Comparison of ENCODE assay signal across 21 mouse cellular contexts in genomic region chr11:77958268-77958667, GRCm38 (mm10). TPM values are rescaled to one million over a fixed set of nuclear protein-coding genes. Genes with fewer than 3 reads are reported as not detected.
DNase-seq lines count a peak whose midpoint lies in the region; ATAC-seq and TF ChIP-seq lines count a peak whose summit lies in the region.
"Had no signal": no experiment of that assay in that cellular context is flagged by ENCODE, and none has a peak within 500 bp of the region (broad histone marks: within the 10 kb centered on the region; RNA-seq: fewer than 3 reads in every experiment).

No protein-coding gene starts in this region.

- peaks cover 25% of the 10 kb centered on the region for H3K36me3 ChIP-seq in forebrain, embryonic 15.5 days
- H3K36me3 ChIP-seq in forebrain, embryonic 12.5 days (replicated peaks), result peaks cover 10% of the 10 kb centered on the region; the same call in 1 of the 2 replicates
- H3K36me3 ChIP-seq: heart, embryonic 10.5 days; kidney, embryonic 15.5 days; limb, embryonic 13.5 days; liver, embryonic 12.5 days; midbrain, embryonic 10.5 days had no signal

- H3K27me3 ChIP-seq in forebrain, embryonic 15.5 days, result no peaks in the 10 kb centered on the region
- H3K27me3 ChIP-seq in forebrain, embryonic 12.5 days, result peaks cover 83% of the 10 kb centered on the region

- DNase-seq in cerebellum, postnatal 10 days, result peak; percentile 93 to 96
- no peak for DNase-seq in cerebellum, adult 11-12 months
- DNase-seq in left cerebral cortex, postnatal 4 days, result peak; percentile 95
- DNase-seq in left cerebral cortex, adult 2 months (ENCODE audit: extremely low spot score in 1 of 2, low spot score in 2 of 2), result no peak
- DNase-seq in brain, embryonic 14.5 days (ENCODE audit: low read depth), result peak; percentile 72
- no peak for DNase-seq in kidney, adult 8-10 months
- DNase-seq: adrenal gland, postnatal 36 days; kidney, postnatal 36 days; layer of hippocampus, postnatal 36 days; lung, adult 18-20 months; lung, postnatal 10 days had no signal

- no peak for TF ChIP-seq POLR2A in brain, embryonic 14.5 days (IDR thresholded peaks at IDR 0.05; ENCODE audit: borderline replicate concordance, extremely low read depth, insufficient read depth, insufficient read length, poor library complexity, severe bottlenecking)

- H3K4me3 ChIP-seq in forebrain, embryonic 15.5 days, result no peak overlapping the region
- no peak overlapping the region for H3K4me3 ChIP-seq in forebrain, embryonic 12.5 days (replicated peaks)
- H3K4me3 ChIP-seq in left cerebral cortex, adult 2 months, result no peak overlapping the region
- H3K4me3 ChIP-seq: heart, embryonic 10.5 days; kidney, embryonic 15.5 days; limb, embryonic 13.5 days; liver, embryonic 12.5 days; midbrain, embryonic 10.5 days had no signal

- no peaks in the 10 kb centered on the region for H3K9me3 ChIP-seq in forebrain, embryonic 15.5 days
- no peaks in the 10 kb centered on the region for H3K9me3 ChIP-seq in forebrain, embryonic 12.5 days
- H3K9me3 ChIP-seq: heart, embryonic 10.5 days; kidney, embryonic 15.5 days; limb, embryonic 13.5 days; liver, embryonic 12.5 days; midbrain, embryonic 10.5 days had no signal

- peaks cover 69% of the 10 kb centered on the region for H3K4me1 ChIP-seq in forebrain, embryonic 15.5 days
- peaks cover 36% of the 10 kb centered on the region for H3K4me1 ChIP-seq in forebrain, embryonic 12.5 days
- H3K4me1 ChIP-seq: limb, embryonic 13.5 days; liver, embryonic 12.5 days had no signal

- WGBS in forebrain, embryonic 15.5 days, result 45% methylated on average over 2 of the region's 2 CpGs
- WGBS in forebrain, embryonic 12.5 days, result 81% methylated on average over 2 of the region's 2 CpGs

- H3K27ac ChIP-seq in forebrain, embryonic 15.5 days (replicated peaks), result peak overlapping the region; percentile 65
- H3K27ac ChIP-seq in forebrain, embryonic 12.5 days, result no peak overlapping the region
- H3K27ac ChIP-seq in left cerebral cortex, adult 2 months, result no peak overlapping the region
- H3K27ac ChIP-seq: heart, embryonic 10.5 days; kidney, embryonic 15.5 days; limb, embryonic 13.5 days; liver, embryonic 12.5 days had no signal

- ATAC-seq in forebrain, embryonic 15.5 days (replicated peaks), result 0 out of 2 replicates have a peak, but pooled peaks have one; percentile 12
- ATAC-seq in forebrain, embryonic 12.5 days (ENCODE audit: low FRiP score), result no peak
- ATAC-seq: intestine, embryonic 16.5 days; liver, embryonic 12.5 days had no signal

- intact Hi-C loops in left cerebral cortex, postnatal 4 days (cut with DNase I), result no loop called here
- intact Hi-C loops in left cerebral cortex, adult 2 months (cut with DNase I), result no loop called here

- TF ChIP-seq CTCF in left cerebral cortex, adult 2 months (IDR thresholded peaks at IDR 0.05), result no peak
- TF ChIP-seq CTCF in brain, embryonic 14.5 days (IDR thresholded peaks at IDR 0.05; ENCODE audit: borderline replicate concordance, extremely low read depth, insufficient read depth, insufficient read length), result no peak

- no peak overlapping the region for H3K9ac ChIP-seq in forebrain, embryonic 15.5 days (replicated peaks)
- no peak overlapping the region for H3K9ac ChIP-seq in forebrain, embryonic 12.5 days
- H3K9ac ChIP-seq: kidney, embryonic 15.5 days; limb, embryonic 13.5 days; liver, embryonic 12.5 days had no signal

- no peak overlapping the region for H3K4me2 ChIP-seq in forebrain, embryonic 15.5 days (replicated peaks)
- H3K4me2 ChIP-seq in forebrain, embryonic 12.5 days, result no peak overlapping the region
- H3K4me2 ChIP-seq: kidney, embryonic 15.5 days; limb, embryonic 13.5 days; liver, embryonic 12.5 days had no signal

RNA-seq across cellular contexts. Expression of gene Phf12, which starts 24.3 kb away (rescaled TPM):
- 22.5 and 26.0 TPM in 2 replicates for polyA plus RNA-seq in forebrain, embryonic 15.5 days (2015; fragmentation: Nextera tagmentation; extraction: Ambion mirVana)
- 29.1 and 29.6 TPM in 2 replicates for polyA plus RNA-seq in forebrain, embryonic 12.5 days (2016; fragmentation: Nextera tagmentation; extraction: Ambion mirVana)
- 10 to 100 TPM; 62.0 to 63.9 TPM for total RNA-seq in left cerebral cortex, postnatal 4 days (2021)
- 10 to 100 TPM; 58.9 to 59.2 TPM for total RNA-seq in left cerebral cortex, adult 2 months (2021)
- 64.7 and 76.0 TPM in 2 replicates for polyA plus RNA-seq in brain, embryonic 14.5 days (2012; rRNA removed)

RNA-seq across cellular contexts. Expression of gene Sez6, which starts 27.7 kb away (rescaled TPM):
- 243 and 249 TPM in 2 replicates for polyA plus RNA-seq in forebrain, embryonic 15.5 days (2015; fragmentation: Nextera tagmentation; extraction: Ambion mirVana)
- polyA plus RNA-seq in forebrain, embryonic 12.5 days (2016; fragmentation: Nextera tagmentation; extraction: Ambion mirVana), result 54.0 and 62.2 TPM in 2 replicates
- total RNA-seq in left cerebral cortex, postnatal 4 days (2021), result 100 to 1,000 TPM; 246 to 287 TPM
- total RNA-seq in left cerebral cortex, adult 2 months (2021), result 100 to 1,000 TPM; 127 to 157 TPM
- 173 and 174 TPM in 2 replicates for polyA plus RNA-seq in brain, embryonic 14.5 days (2012; rRNA removed)
- total RNA-seq: hematopoietic stem cell, adult 5-6 weeks had no signal
- polyA plus RNA-seq: spleen, adult 2 months had no signal

Comparison
In these comparisons a context has a peak if more than half of its experiments do, and no peak if none do; other contexts are left out.
1. DNase-seq: peak in cerebellum, postnatal 10 days (2 of 2), left cerebral cortex, postnatal 4 days (single experiment) and brain, embryonic 14.5 days (single experiment); none in cerebellum, adult 11-12 months (single experiment), left cerebral cortex, adult 2 months (0 of 2) and kidney, adult 8-10 months (0 of 2).